Mouse (Mus musculus) brain, embryonic 14.5 days (tissue): Measurements from ENCODE around the gene Dock8.

Experiments
- CTCF ChIP-seq: fragments of 200-500 bp; IDR thresholded peaks from 2 replicates; pipeline ENCODE4 v1.5.1; 2012; ENCODE audit warnings: inconsistent platforms, mild to moderate bottlenecking, moderate library complexity, borderline replicate concordance; ENCODE audit not compliant: insufficient read depth, insufficient read length; ENCODE audit errors: extremely low read depth
- POLR2A ChIP-seq: fragments of 200-500 bp; IDR thresholded peaks from 2 replicates; pipeline ENCODE4 v1.6.1; 2012; ENCODE audit warnings: mild to moderate bottlenecking, inconsistent platforms, borderline replicate concordance; ENCODE audit not compliant: poor library complexity, insufficient read depth, insufficient read length, severe bottlenecking; ENCODE audit errors: extremely low read depth

GRCm38 (mm10) chr19:25038293-25038692 is 39.0 kb downstream of the Dock8 start:
- TF ChIP-seq CTCF (no peak), POLR2A (no peak)
